Mouse (Mus musculus) inflammation-experienced regulatory T-cells (primary cell): Measurements from ENCODE around the gene Gas2. TPM values are rescaled to one million over a fixed set of nuclear protein-coding genes. Genes with fewer than 3 reads are reported as not detected.

Source experiments
- polyA plus RNA-seq, 2 experiments: library from polyadenylated mRNA; unstranded; fragments of 100-300 nt; shearing (Covaris generic); gene quantifications; one replicate each; pipeline ENCODE4 v1.2.1; 2017

The Gas2 gene
- polyA plus RNA-seq: 1 to 10 TPM; 6.2 TPM

DNA sequence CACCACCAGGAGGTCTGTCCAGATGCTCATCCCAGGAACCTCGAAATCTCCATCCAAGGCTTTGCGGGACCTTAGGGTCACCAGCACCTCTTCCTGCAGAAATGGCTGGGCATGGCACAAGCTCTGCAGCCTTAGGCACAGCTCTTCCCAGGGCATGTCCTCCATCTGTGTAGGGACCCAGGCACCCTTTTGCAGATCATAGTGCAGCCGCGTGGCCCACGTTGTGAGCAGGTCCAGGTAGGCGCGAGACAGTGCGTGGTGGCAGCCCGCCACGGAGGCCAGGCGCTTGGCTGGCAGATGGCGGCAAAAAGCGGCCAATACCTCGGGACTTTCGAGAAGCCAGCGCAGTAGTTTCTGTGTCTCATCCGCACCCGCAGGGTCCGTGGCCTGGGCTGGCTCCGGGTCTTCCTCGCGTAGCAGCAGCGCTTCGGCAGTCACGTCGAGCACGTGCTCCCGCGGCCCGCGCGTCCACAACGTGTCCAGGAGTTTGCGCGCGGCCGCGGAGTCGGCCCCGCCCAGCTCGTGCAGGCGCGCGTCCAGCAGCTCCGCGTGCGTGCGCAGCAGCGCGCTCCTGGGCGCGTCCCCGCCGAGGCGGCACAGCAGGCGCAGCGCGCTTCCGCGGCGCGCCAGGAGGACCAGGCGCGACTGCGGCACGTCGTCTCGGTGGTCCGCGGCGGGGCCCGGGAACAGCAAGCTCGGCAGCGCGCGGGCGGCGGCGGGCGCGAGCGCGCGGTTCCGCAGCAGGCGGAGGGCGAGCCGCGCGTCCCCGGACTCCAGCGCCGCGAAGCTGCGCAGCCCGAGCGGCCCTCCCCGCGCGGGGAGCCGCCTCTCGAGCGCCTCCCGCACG lies at the start of gene Gas2:
Gene Gas2 (plus strand): TSS at position 766 of the 847 bp plus-strand sequence.

DNA sequence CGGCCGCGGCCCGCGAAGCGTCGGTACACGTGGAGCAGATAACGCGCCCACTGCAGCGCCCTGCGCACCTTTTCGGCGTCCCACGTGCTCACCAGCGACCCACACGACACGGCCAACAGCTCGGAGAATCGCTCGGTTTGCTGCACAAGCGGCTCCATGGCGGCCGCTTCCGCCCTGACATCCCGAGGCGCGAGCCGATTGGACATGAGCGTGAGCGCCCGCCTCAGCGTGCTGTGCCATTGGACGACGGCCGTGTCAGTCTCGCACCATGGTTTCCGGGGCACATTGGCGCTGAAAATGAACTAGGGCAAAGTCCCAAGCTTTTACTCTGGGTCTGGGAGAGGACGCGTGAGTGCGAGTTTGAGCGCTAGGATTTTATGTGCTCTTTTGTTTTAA lies 280 bp downstream of the Gas2 start, which contains the start of gene Fancf:
Gene Fancf (minus strand): TSS at position 171 of the 396 bp plus-strand sequence.

DNA sequence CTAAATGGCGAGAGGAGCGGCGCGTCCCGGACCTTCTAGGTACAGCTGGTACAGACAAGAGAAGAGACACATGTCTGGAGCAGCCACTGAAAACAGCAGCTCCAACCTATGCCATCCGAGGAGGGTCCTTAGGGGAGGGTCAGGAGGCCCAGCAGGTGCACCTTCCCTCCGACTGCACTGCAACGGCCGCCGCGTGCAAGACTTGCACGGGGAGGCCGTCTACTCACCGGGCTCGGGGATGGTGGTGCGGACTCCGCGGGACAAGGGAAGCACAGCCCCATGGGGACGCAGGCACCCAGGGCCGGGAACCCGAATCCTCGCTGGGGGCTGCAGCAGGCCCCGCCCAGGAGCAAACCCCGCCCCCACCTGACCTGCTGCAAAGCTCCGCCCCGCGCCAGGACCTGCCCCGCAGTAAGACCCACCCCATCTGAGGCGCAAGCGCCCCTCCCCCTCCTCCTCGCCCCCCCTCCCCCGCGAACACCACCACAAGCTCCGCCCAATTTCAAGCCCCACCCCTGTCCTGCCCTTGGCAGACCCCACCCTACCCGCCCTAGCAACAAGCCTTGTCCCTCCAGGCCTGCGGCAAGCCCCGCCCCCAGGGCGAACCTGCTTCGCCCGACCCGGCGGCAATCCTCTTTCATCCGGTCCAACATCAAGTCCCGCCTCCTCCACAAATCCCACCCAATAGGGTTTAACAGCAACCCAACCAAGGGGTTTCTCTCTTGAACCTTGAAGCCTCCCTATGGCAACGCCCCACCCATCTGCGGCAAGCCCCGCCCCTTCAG lies 143.9 kb downstream of the Gas2 start, which contains the start of gene Svip:
Gene Svip (minus strand): TSS at position 508 of the 785 bp plus-strand sequence.

DNA sequence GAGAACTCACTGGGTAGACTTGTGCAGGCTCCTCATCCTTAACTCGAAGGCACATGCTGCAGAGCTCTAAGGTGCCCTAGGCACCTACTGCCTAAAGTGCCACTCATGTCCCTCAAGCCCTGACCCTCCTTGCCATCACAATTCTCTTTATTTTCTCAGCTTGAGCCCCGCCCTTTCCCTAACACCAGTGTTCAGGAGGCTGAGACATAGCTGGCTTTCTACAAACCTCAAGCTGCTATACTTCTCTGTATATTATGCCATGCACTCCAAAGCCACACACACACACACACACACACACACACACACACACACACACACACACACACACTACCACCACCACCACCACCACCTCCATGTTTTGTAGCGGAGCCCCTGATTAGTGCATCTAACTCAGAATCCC lies 153.8 kb downstream of the Gas2 start, which contains the start of gene 1700015G11Rik:
Gene 1700015G11Rik (minus strand): TSS at position 101 of the 400 bp plus-strand sequence.

Other genes with a start within 250 kb of the Gas2 start
- under 1 TPM; 0.13 to 0.25 TPM for gene Slc17a6, start 240.0 kb upstream of the Gas2 start, polyA plus RNA-seq
- gene Fancf, start 252 bp downstream of the Gas2 start, polyA plus RNA-seq: 10 to 100 TPM; 11.4 to 20.6 TPM
- 1 to 10 TPM in 1 of 2 experiments, not detected in 1; 2.6 TPM for gene Svip, start 144.0 kb downstream of the Gas2 start, polyA plus RNA-seq
- not detected for gene 1700015G11Rik, start 153.7 kb downstream of the Gas2 start, polyA plus RNA-seq